9 mouse cellular contexts compared by ENCODE assay signal in the genomic region with DNA sequence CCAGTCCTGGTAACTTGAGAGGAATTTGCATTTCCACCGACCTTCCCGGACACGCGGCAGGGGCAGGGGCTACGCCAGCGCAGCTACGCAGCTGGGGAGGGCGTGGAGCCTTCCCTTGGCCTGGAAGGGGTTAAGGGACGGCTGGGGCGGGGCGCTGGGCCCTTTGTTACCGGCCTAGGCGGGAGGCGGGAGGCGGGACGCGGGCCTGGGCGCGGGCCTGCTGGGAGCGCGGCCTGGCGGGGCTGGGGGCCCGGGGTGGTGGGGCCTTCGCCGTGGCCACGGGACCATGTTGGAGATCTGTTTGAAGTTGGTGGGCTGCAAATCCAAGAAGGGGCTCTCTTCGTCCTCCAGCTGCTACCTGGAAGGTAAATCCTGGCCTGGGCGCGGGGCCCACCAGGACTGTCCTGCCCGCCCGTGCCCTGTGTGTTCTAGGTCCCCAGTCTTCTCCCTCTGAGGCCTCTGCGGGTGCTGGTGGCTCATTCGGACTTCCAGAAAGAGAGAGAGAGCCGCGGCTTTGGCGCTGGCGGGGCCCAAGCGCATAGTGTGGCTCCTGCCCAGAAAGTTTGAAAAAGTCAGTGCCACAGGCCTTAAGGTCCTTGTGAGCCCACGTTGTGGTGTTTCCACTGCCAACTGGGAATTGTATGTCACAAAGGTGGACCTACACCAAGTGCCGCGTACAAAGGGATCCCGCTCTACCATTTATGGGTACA. TPM values are rescaled to one million over a fixed set of nuclear protein-coding genes. Genes with fewer than 3 reads are reported as not detected.
A peak's percentile ranks its signal among the peaks of the same experiment; 100 is the strongest.
DNase-seq lines count a peak whose midpoint lies in the region; ATAC-seq and TF ChIP-seq lines count a peak whose summit lies in the region.
"Had no signal": no experiment of that assay in that cellular context is flagged by ENCODE, and none has a peak within 500 bp of the region (broad histone marks: within the 10 kb centered on the region; RNA-seq: fewer than 3 reads in every experiment).

No protein-coding gene starts in this region.

- peak overlapping the region; percentile 96 for H3K9ac ChIP-seq in heart, adult 2 months (ENCODE audit: low read depth, low read length)
- H3K9ac ChIP-seq in lung, embryonic 16.5 days (ENCODE audit: low read length), result peak overlapping the region; percentile 100

- TF ChIP-seq POLR2A in heart, adult 2 months (IDR thresholded peaks at IDR 0.05; ENCODE audit: insufficient read depth, low read depth, low read length), result no peak

- H3K4me2 ChIP-seq in lung, embryonic 16.5 days (ENCODE audit: low read depth, low read length), result peak overlapping the region; percentile 89

- peaks cover 14% of the 10 kb centered on the region for H3K4me1 ChIP-seq in heart, adult 2 months (ENCODE audit: control insufficient read depth, insufficient read depth, low read length)
- H3K4me1 ChIP-seq in lung, embryonic 16.5 days (replicated peaks; ENCODE audit: control insufficient read depth, insufficient read depth, low read length), result peaks cover 40% of the 10 kb centered on the region

- peak; percentile 61 for ATAC-seq in activated CD4-positive, CD25-positive, alpha-beta regulatory T cell, adult 4 months
- peak; percentile 95 for ATAC-seq in lung, embryonic 16.5 days (ENCODE audit: low read depth)

- no peaks in the 10 kb centered on the region for H3K9me3 ChIP-seq in lung, embryonic 16.5 days (ENCODE audit: control insufficient read depth, low read length)

- peak; percentile 75 to 77 for DNase-seq in B cell, adult 2 months
- peak; percentile 95 for DNase-seq in embryo, embryonic 11 days
- DNase-seq in heart, adult 2 months, result peak; percentile 90 to 92
- peak; percentile 85 for DNase-seq in kidney, adult 18-20 months
- DNase-seq in ovary, adult 18-20 months (ENCODE audit: low spot score), result peak; percentile 70
- DNase-seq in thymus, postnatal 36 days, result peak; percentile 82 to 87

- TF ChIP-seq CTCF in heart, adult 2 months (IDR thresholded peaks at IDR 0.05), result no peak

- H3K36me3 ChIP-seq in heart, adult 2 months (ENCODE audit: control insufficient read depth, insufficient read depth, low read length), result peaks cover 19% of the 10 kb centered on the region
- H3K36me3 ChIP-seq in lung, embryonic 16.5 days (ENCODE audit: control insufficient read depth, insufficient read depth, low read length), result no peaks in the 10 kb centered on the region

- H3K4me3 ChIP-seq in heart, adult 2 months, result peak overlapping the region; percentile 88
- peak overlapping the region; percentile 98 for H3K4me3 ChIP-seq in lung, embryonic 16.5 days (ENCODE audit: low read length)

- under 1% methylated on average over 42 of the region's 42 CpGs for WGBS in heart, adult 2 months
- 1% methylated on average over 35 of the region's 42 CpGs for WGBS in lung, embryonic 16.5 days

- H3K27me3 ChIP-seq in heart, adult 2 months (ENCODE audit: control insufficient read depth, insufficient read depth, low read length), result no peaks in the 10 kb centered on the region
- no peaks in the 10 kb centered on the region for H3K27me3 ChIP-seq in lung, embryonic 16.5 days (ENCODE audit: control insufficient read depth, insufficient read depth, low read depth, low read length)

- intact Hi-C loops in heart, adult 2 months (cut with DNase I), result loop anchor here (2.0 kb wide), 3 partner anchors 15 to 71 kb away; partner anchors contain the start of gene Abl1

- H3K27ac ChIP-seq in heart, adult 2 months, result peak overlapping the region; percentile 99
- H3K27ac ChIP-seq in lung, embryonic 16.5 days (ENCODE audit: low read length), result peak overlapping the region; percentile 98

- H3K79me2 ChIP-seq in heart, adult 2 months (replicated peaks; ENCODE audit: control insufficient read depth, insufficient read depth, low read length), result peaks cover 1% of the 10 kb centered on the region; the same call in 1 of the 2 replicates

- TF ChIP-seq EP300 in heart, adult 2 months (IDR thresholded peaks at IDR 0.05; ENCODE audit: insufficient read depth, low read depth, low read length), result no peak

RNA-seq across cellular contexts. Expression of gene Qrfp, which starts 50.5 kb away (rescaled TPM):
- polyA plus RNA-seq in activated CD4-positive, CD25-positive, alpha-beta regulatory T cell, adult 4 months (2017; shearing (Covaris generic)), result under 1 TPM; 0.47 to 0.48 TPM
- not detected for total RNA-seq in heart, adult 2 months (2021)
- 0.04 TPM in 1 of 2 replicates, not detected in the other for polyA plus RNA-seq in heart, adult 2 months (2012; rRNA removed)
- polyA plus RNA-seq in lung, embryonic 16.5 days (2015; fragmentation: Nextera tagmentation; extraction: Ambion mirVana), result 0.10 TPM in 1 of 2 replicates, not detected in the other
- total RNA-seq: left cerebral cortex, postnatal 14 days had no signal

Comparison
In these comparisons a context has a peak if more than half of its experiments do, and no peak if none do; other contexts are left out.
1. Peak in every context shown above with its lines: DNase-seq, ATAC-seq, H3K4me3 ChIP-seq and H3K27ac ChIP-seq.